ENCODE assay signal across 9 mouse cellular contexts in the genomic region with DNA sequence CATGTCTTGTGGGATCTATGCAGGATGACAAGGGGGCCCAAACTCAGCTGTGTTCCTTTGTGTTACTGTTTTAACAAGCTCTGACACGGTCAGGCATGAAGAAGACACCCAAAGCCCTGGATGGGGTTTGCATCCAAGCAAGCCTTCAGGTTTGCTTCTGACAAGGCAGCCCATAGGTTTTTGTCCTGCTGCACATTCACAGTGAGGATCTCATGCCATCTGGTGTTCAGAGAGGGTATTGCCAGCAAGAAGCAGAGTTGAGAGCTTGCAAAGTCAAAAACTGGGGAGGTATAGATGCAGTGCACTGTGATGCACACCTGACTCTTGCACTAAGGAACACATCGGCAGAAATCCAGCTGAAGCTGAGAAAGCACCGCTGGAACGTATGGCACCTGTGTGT.
DNase-seq lines count a peak whose midpoint lies in the region; ATAC-seq and TF ChIP-seq lines count a peak whose summit lies in the region.
"Had no signal": no experiment of that assay in that cellular context is flagged by ENCODE, and none has a peak within 500 bp of the region (broad histone marks: within the 10 kb centered on the region; RNA-seq: fewer than 3 reads in every experiment).

No protein-coding gene starts in this region.

- H3K4me1 ChIP-seq in kidney, embryonic 14.5 days (ENCODE audit: control insufficient read depth, insufficient read depth, low read length), result peaks cover 3% of the 10 kb centered on the region; the same call in 1 of the 2 replicates
- peaks cover 7% of the 10 kb centered on the region; the same call in 1 of the 2 replicates for H3K4me1 ChIP-seq in limb, embryonic 11.5 days (ENCODE audit: control insufficient read depth, insufficient read depth, low read length)
- peaks cover 2% of the 10 kb centered on the region for H3K4me1 ChIP-seq in testis, adult 2 months (ENCODE audit: control insufficient read depth, insufficient read depth, low read length)

- TF ChIP-seq CTCF in testis, adult 2 months (IDR thresholded peaks at IDR 0.05; ENCODE audit: control insufficient read depth, insufficient read depth, insufficient replicate concordance, low read depth, low read length), result peak; percentile 17; the same call in 1 of the 2 replicates

- ATAC-seq in kidney, embryonic 14.5 days (ENCODE audit: low FRiP score, low TSS enrichment), result peak; percentile 43; the same call in 1 of the 2 replicates
- ATAC-seq in limb, embryonic 11.5 days (ENCODE audit: insufficient number of reproducible peaks, low FRiP score, low TSS enrichment, low read depth), result no peak

- TF ChIP-seq POLR2A in testis, adult 2 months (IDR thresholded peaks at IDR 0.05; ENCODE audit: control insufficient read depth, low read depth, low read length), result no peak

- peak; percentile 66 for DNase-seq in urinary bladder, postnatal 14 days (ENCODE audit: low spot score)
- no peak for DNase-seq in urinary bladder, adult 2 months (ENCODE audit: low spot score)
- peak; percentile 82 to 85 for DNase-seq in cerebellum, postnatal 14 days
- peak; percentile 28 for DNase-seq in gastrocnemius, adult 18-20 months (ENCODE audit: low spot score)
- peak; percentile 89 for DNase-seq in limb, embryonic 11.5 days (ENCODE audit: low spot score)
- DNase-seq in natural killer cell, adult 2 months (ENCODE audit: low spot score in 2 of 2), result peak; percentile 38 to 62

- H3K9me3 ChIP-seq in kidney, embryonic 14.5 days (ENCODE audit: control insufficient read depth, low read length), result no peaks in the 10 kb centered on the region
- no peaks in the 10 kb centered on the region for H3K9me3 ChIP-seq in limb, embryonic 11.5 days (ENCODE audit: control insufficient read depth, low read length)

- 43% methylated on average over 4 of the region's 4 CpGs for WGBS in kidney, embryonic 14.5 days
- 42% methylated on average over 4 of the region's 4 CpGs for WGBS in limb, embryonic 11.5 days

- H3K4me2 ChIP-seq in kidney, embryonic 14.5 days (replicated peaks; ENCODE audit: low read depth, low read length), result no peak overlapping the region
- no peak overlapping the region for H3K4me2 ChIP-seq in limb, embryonic 11.5 days (ENCODE audit: low read depth, severe bottlenecking)

- H3K9ac ChIP-seq in kidney, embryonic 14.5 days (ENCODE audit: low read depth, low read length), result no peak overlapping the region
- no peak overlapping the region for H3K9ac ChIP-seq in limb, embryonic 11.5 days (ENCODE audit: low read length)

- no peak overlapping the region for H3K27ac ChIP-seq in kidney, embryonic 14.5 days (ENCODE audit: low read depth, low read length)
- H3K27ac ChIP-seq in limb, embryonic 11.5 days (replicated peaks; ENCODE audit: low read depth, low read length), result no peak overlapping the region
- H3K27ac ChIP-seq in testis, adult 2 months (ENCODE audit: control insufficient read depth, insufficient read depth, low read depth, low read length), result no peak overlapping the region

- no peak overlapping the region for H3K4me3 ChIP-seq in kidney, embryonic 14.5 days (ENCODE audit: low read length)
- H3K4me3 ChIP-seq in limb, embryonic 11.5 days (ENCODE audit: low read depth, low read length), result no peak overlapping the region
- H3K4me3 ChIP-seq in testis, adult 2 months (ENCODE audit: control insufficient read depth, low read depth, low read length), result no peak overlapping the region
- H3K4me3 ChIP-seq: myocyte had no signal

- no peaks in the 10 kb centered on the region for H3K36me3 ChIP-seq in kidney, embryonic 14.5 days (ENCODE audit: control insufficient read depth, insufficient read depth, low read length)
- no peaks in the 10 kb centered on the region for H3K36me3 ChIP-seq in limb, embryonic 11.5 days (ENCODE audit: control insufficient read depth, insufficient read depth, low read length)
- no peaks in the 10 kb centered on the region for H3K36me3 ChIP-seq in testis, adult 2 months (ENCODE audit: control insufficient read depth, insufficient read depth, low read length)

- H3K27me3 ChIP-seq in kidney, embryonic 14.5 days (ENCODE audit: control insufficient read depth, insufficient read depth, low read length), result no peaks in the 10 kb centered on the region
- H3K27me3 ChIP-seq in limb, embryonic 11.5 days (ENCODE audit: control insufficient read depth, insufficient read depth, low read length), result no peaks in the 10 kb centered on the region
- H3K27me3 ChIP-seq in testis, adult 2 months (ENCODE audit: control insufficient read depth, insufficient read depth, low read length), result no peaks in the 10 kb centered on the region
